Mouse (Mus musculus) kidney, embryonic 16.5 days (tissue): ENCODE measurements around the gene Ppp1r10. TPM values are rescaled to one million over a fixed set of nuclear protein-coding genes. Genes with fewer than 3 reads are reported as not detected.

Experiments used
- ATAC-seq: fragments of 200-750 bp; cut with Nextera tagmentation; 2 replicates; pipeline ENCODE4 v1.8.0; 2017; ENCODE audit warnings: moderate TSS enrichment; ENCODE audit not compliant: low FRiP score, low TSS enrichment
- H3K27ac ChIP-seq: fragments of 300-500 bp; sonication (generic); 2 replicates; pipeline ENCODE4 v1.5.1; 2014; ENCODE audit warnings: low read length
- H3K27me3 ChIP-seq: fragments of 300-500 bp; sonication (generic); 2 replicates; pipeline ENCODE4 v1.6.1; 2014; ENCODE audit warnings: low read length, control low read depth, mixed read lengths; ENCODE audit not compliant: insufficient read depth
- H3K36me3 ChIP-seq: fragments of 300-500 bp; sonication (generic); 2 replicates; pipeline ENCODE4 v1.6.1; 2014; ENCODE audit warnings: low read length, control low read depth, mixed read lengths; ENCODE audit not compliant: insufficient read depth
- H3K4me1 ChIP-seq: fragments of 300-500 bp; sonication (generic); 2 replicates; pipeline ENCODE4 v1.6.1; 2014; ENCODE audit warnings: low read length, control low read depth, mixed read lengths; ENCODE audit not compliant: insufficient read depth
- H3K4me2 ChIP-seq: fragments of 300-500 bp; sonication (generic); replicated peaks from 2 replicates; pipeline ENCODE4 v1.6.1; 2014; ENCODE audit warnings: low read depth, low read length
- H3K4me3 ChIP-seq: fragments of 300-500 bp; sonication (generic); 2 replicates; pipeline ENCODE4 v1.5.1; 2014; ENCODE audit warnings: mild to moderate bottlenecking, low read length
- H3K9ac ChIP-seq: fragments of 300-500 bp; sonication (generic); replicated peaks from 2 replicates; pipeline ENCODE4 v1.6.1; 2014; ENCODE audit warnings: low read length
- H3K9me3 ChIP-seq: fragments of 300-500 bp; sonication (generic); 2 replicates; pipeline ENCODE4 v1.6.1; 2016; ENCODE audit warnings: low read length, control low read depth
- WGBS: fragments of 180-500 bp; shearing (Covaris S2); extraction: QIAGEN DNeasy Blood & Tissue Kit; methylation state at CpG from one replicate; pipeline ENCODE4 v1.1.7; 2014; 5-methylcytosine and 5-hydroxymethylcytosine counted together
- microRNA counts: library from miRNA; unstranded; fragments of <30 nt; microRNA quantifications from one replicate; lab custom pipeline; 2016
- microRNA-seq: library from miRNA; unstranded; fragments of <30 nt; microRNA quantifications from one replicate; pipeline ENCODE4, GENCODE M21; 2016
- polyA plus RNA-seq: library from polyadenylated mRNA; unstranded; fragments of >200 nt; fragmentation: Nextera tagmentation; extraction: Ambion mirVana; gene quantifications from 2 replicates; pipeline ENCODE4 v1.2.1, GENCODE M21; 2015

The Ppp1r10 gene
- polyA plus RNA-seq, 1 experiment from 2014 or later = 47.2 TPM

DNA sequence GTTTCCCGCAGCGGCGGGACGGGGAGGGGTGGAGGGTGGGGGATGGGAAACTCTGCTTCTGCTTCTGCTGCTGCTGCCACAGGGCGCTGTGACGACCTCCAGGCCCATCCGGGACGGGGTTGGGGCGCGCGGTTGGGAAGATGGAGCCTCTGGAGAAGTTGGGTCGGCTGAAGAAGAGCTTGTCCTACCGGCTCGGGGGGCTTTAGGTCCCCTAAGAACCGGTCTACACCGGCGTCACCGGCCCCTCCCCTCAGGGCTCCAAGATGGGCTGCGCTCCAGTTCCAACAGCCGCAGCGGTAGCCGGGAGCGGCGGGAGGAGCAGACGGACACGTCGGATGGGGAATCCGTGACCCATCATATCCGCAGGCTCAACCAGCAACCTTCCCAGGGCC, 64.1 kb downstream of the Ppp1r10 start:
- ATAC-seq = peak; percentile 49
- H3K4me2 ChIP-seq = peak overlapping the region; percentile 69
- H3K36me3 ChIP-seq = peaks cover 27% of the 10 kb centered on the region
- H3K4me3 ChIP-seq = peak overlapping the region; percentile 73
- peaks cover 17% of the 10 kb centered on the region for H3K4me1 ChIP-seq
- peak overlapping the region; percentile 96 for H3K27ac ChIP-seq
- 0% methylated on average over 28 of the region's 29 CpGs for WGBS
- H3K27me3 ChIP-seq = no peaks in the 10 kb centered on the region
- peak overlapping the region; percentile 79 for H3K9ac ChIP-seq
- H3K9me3 ChIP-seq = no peaks in the 10 kb centered on the region

DNA sequence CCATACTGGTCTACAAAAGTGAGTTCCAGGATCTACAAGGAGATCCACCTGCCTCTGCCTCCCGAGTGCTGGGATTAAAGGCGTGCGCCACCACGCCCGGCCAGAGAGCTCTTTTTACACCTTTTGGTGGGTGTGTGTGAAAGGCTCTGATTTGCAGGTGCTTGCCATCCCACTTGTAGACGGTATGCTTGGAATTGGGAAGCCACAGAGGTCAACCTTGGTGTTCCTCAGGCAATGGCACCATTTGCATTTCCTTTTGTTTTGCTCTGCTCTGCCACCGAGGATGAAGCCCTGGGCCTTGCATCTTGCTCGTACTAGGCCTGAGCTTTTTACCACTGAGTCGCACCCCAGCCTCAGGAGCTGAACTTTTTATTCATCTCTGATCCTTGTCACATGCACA, 65.5 kb downstream of the Ppp1r10 start:
- Histone ChIP-seq H3K4me1 (peaks cover 17% of the 10 kb centered on the region), H3K9ac (no peak overlapping the region), H3K4me3 (no peak overlapping the region), H3K27ac (no peak overlapping the region), H3K36me3 (peaks cover 30% of the 10 kb centered on the region), H3K4me2 (no peak overlapping the region), H3K27me3 (no peaks in the 10 kb centered on the region), H3K9me3 (no peaks in the 10 kb centered on the region)
- ATAC-seq = no peak
- WGBS = 93% methylated on average over 9 of the region's 9 CpGs

MicroRNA genes within 50 kb of the gene (microRNA counts, 519-probe panel; counts per million panel counts)
- microRNA mmu-miR-1894-3p (lab: Ali Mortazavi, UCI) (104 counts per million, percentile 35 among the panel's probes with 10 or more counts), microRNA mmu-miR-1894-5p (lab: Ali Mortazavi, UCI) (1,713 counts per million, percentile 44 among the panel's probes with 10 or more counts), microRNA mmu-miR-877 (lab: Ali Mortazavi, UCI) (2,180 counts per million, percentile 55 among the panel's probes with 10 or more counts)

Small RNAs within 50 kb of the gene (microRNA-seq; reads per million reads assigned to microRNA genes)
- not detected for gene Gm28033
- not detected for gene Mir1894
- gene Mir877 = 39.2 reads per million, percentile 46 among the genes with 10 or more reads in this experiment

Other genes with a start within 250 kb of the Ppp1r10 start
- 19.8 and 21.0 TPM in 2 replicates for gene Vars2, start 248.8 kb upstream of the Ppp1r10 start, polyA plus RNA-seq
- 51.9 and 55.6 TPM in 2 replicates for gene Gtf2h4, start 242.7 kb upstream of the Ppp1r10 start, polyA plus RNA-seq
- 107 and 108 TPM in 2 replicates for gene Ddr1, start 211.8 kb upstream of the Ppp1r10 start, polyA plus RNA-seq
- gene Ier3, start 94.8 kb upstream of the Ppp1r10 start, polyA plus RNA-seq = 33.5 and 40.4 TPM in 2 replicates
- 52.7 and 56.9 TPM in 2 replicates for gene Flot1, start 93.2 kb upstream of the Ppp1r10 start, polyA plus RNA-seq
- gene Tubb5, start 78.1 kb upstream of the Ppp1r10 start, polyA plus RNA-seq = 905 and 985 TPM in 2 replicates
- gene Mdc1, start 74.9 kb upstream of the Ppp1r10 start, polyA plus RNA-seq = 16.3 and 16.7 TPM in 2 replicates
- gene Nrm, start 55.1 kb upstream of the Ppp1r10 start, polyA plus RNA-seq = 63.3 and 67.0 TPM in 2 replicates
- 22.2 and 25.2 TPM in 2 replicates for gene Ppp1r18, start 50.8 kb upstream of the Ppp1r10 start, polyA plus RNA-seq
- 45.1 and 48.2 TPM in 2 replicates for gene Dhx16, start 36.6 kb upstream of the Ppp1r10 start, polyA plus RNA-seq
- 33.3 and 36.5 TPM in 2 replicates for gene 2310061I04Rik, start 19.0 kb upstream of the Ppp1r10 start, polyA plus RNA-seq
- gene Atat1, start 6.4 kb upstream of the Ppp1r10 start, polyA plus RNA-seq = 82.2 and 102 TPM in 2 replicates
- 88.0 and 89.7 TPM in 2 replicates for gene Mrps18b, start within 50 bp of the Ppp1r10 start, polyA plus RNA-seq
- gene Abcf1, start 53.3 kb downstream of the Ppp1r10 start, polyA plus RNA-seq = 80.7 and 95.8 TPM in 2 replicates
- gene Gnl1, start 63.4 kb downstream of the Ppp1r10 start, polyA plus RNA-seq = 55.7 and 57.8 TPM in 2 replicates
- gene Prr3, start 63.8 kb downstream of the Ppp1r10 start, polyA plus RNA-seq = 46.6 and 47.9 TPM in 2 replicates
- gene H2-T24, start 104.1 kb downstream of the Ppp1r10 start, polyA plus RNA-seq = 2.2 and 3.1 TPM in 2 replicates
- 4.5 and 5.9 TPM in 2 replicates for gene H2-T23, start 116.4 kb downstream of the Ppp1r10 start, polyA plus RNA-seq
- 13.9 and 16.0 TPM in 2 replicates for gene H2-T22, start 126.3 kb downstream of the Ppp1r10 start, polyA plus RNA-seq
- 0.10 TPM in 1 of 2 replicates, not detected in the other for gene Gm6034, start 126.5 kb downstream of the Ppp1r10 start, polyA plus RNA-seq
- not detected in 2 replicates for gene Gm11127, start 141.9 kb downstream of the Ppp1r10 start, polyA plus RNA-seq
- gene Gm19684, start 205.2 kb downstream of the Ppp1r10 start, polyA plus RNA-seq = not detected in 2 replicates
- gene Gm7030, start 213.0 kb downstream of the Ppp1r10 start, polyA plus RNA-seq = not detected in 2 replicates